ENCODE assay signal across 8 mouse cellular contexts in genomic region chr2:74749337-74750121, GRCm38 (mm10). TPM values are rescaled to one million over a fixed set of nuclear protein-coding genes. Genes with fewer than 3 reads are reported as not detected.
DNase-seq lines count a peak whose midpoint lies in the region; ATAC-seq lines count a peak whose summit lies in the region.

No protein-coding gene starts in this region.

- H3K4me3 ChIP-seq in lung, embryonic 16.5 days (ENCODE audit: low read length): 0 out of 2 replicates have a peak overlapping the region, but pooled peaks have one; percentile 12
- H3K4me3 ChIP-seq in embryonic facial prominence, embryonic 14.5 days (ENCODE audit: low read depth, low read length): peak overlapping the region; percentile 26
- peak overlapping the region; percentile 29 for H3K4me3 ChIP-seq in intestine, embryonic 15.5 days (replicated peaks)

- ATAC-seq in lung, embryonic 16.5 days (ENCODE audit: low read depth): no peak
- ATAC-seq in embryonic facial prominence, embryonic 14.5 days (ENCODE audit: low read depth): 0 out of 2 replicates have a peak, but pooled peaks have one; percentile 12
- ATAC-seq in intestine, embryonic 15.5 days: peak; percentile 61

- peaks cover 10% of the 10 kb centered on the region; the same call in 1 of the 2 replicates for H3K4me1 ChIP-seq in lung, embryonic 16.5 days (replicated peaks; ENCODE audit: control insufficient read depth, insufficient read depth, low read length)
- H3K4me1 ChIP-seq in embryonic facial prominence, embryonic 14.5 days (ENCODE audit: control insufficient read depth, insufficient read depth, low read length): peaks cover 22% of the 10 kb centered on the region; the same call in 1 of the 2 replicates
- H3K4me1 ChIP-seq in intestine, embryonic 15.5 days (replicated peaks): peaks cover 21% of the 10 kb centered on the region

- H3K9ac ChIP-seq in lung, embryonic 16.5 days (ENCODE audit: low read length): no peak overlapping the region
- H3K9ac ChIP-seq in embryonic facial prominence, embryonic 14.5 days (ENCODE audit: low read depth, low read length): peak overlapping the region; percentile 15; the same call in 1 of the 2 replicates
- peak overlapping the region; percentile 9; the same call in 1 of the 2 replicates for H3K9ac ChIP-seq in intestine, embryonic 15.5 days

- under 1% methylated on average over 47 of the region's 47 CpGs for WGBS in lung, embryonic 16.5 days
- 2% methylated on average over 44 of the region's 47 CpGs for WGBS in embryonic facial prominence, embryonic 14.5 days
- under 1% methylated on average over 47 of the region's 47 CpGs for WGBS in intestine, embryonic 15.5 days

- no peak overlapping the region for H3K27ac ChIP-seq in lung, embryonic 16.5 days (ENCODE audit: low read length)
- H3K27ac ChIP-seq in embryonic facial prominence, embryonic 14.5 days (replicated peaks; ENCODE audit: low read depth, low read length): no peak overlapping the region
- H3K27ac ChIP-seq in intestine, embryonic 15.5 days: 0 out of 2 replicates have a peak overlapping the region, but pooled peaks have one; percentile 9

- no peak for DNase-seq in lung, adult 18-20 months
- no peak for DNase-seq in embryonic facial prominence, embryonic 14.5 days (ENCODE audit: low spot score)
- DNase-seq in mesoderm, embryonic 11.5 days (ENCODE audit: low read depth, low spot score): peak; percentile 93
- peak; percentile 31 for DNase-seq in thymus, postnatal 0 days (ENCODE audit: low spot score)
- no peak for DNase-seq in right cerebral cortex, postnatal 25 days
- no peak for DNase-seq in lung, postnatal 14 days

- H3K4me2 ChIP-seq in lung, embryonic 16.5 days (ENCODE audit: low read depth, low read length): peak overlapping the region; percentile 42
- peak overlapping the region; percentile 47 for H3K4me2 ChIP-seq in embryonic facial prominence, embryonic 14.5 days (ENCODE audit: low read depth, low read length)
- H3K4me2 ChIP-seq in intestine, embryonic 15.5 days (replicated peaks): peak overlapping the region; percentile 67

- H3K9me3 ChIP-seq in lung, embryonic 16.5 days (ENCODE audit: control insufficient read depth, low read length): no peaks in the 10 kb centered on the region
- no peaks in the 10 kb centered on the region for H3K9me3 ChIP-seq in embryonic facial prominence, embryonic 14.5 days (ENCODE audit: control insufficient read depth, low read length)
- H3K9me3 ChIP-seq in intestine, embryonic 15.5 days: no peaks in the 10 kb centered on the region

- no peaks in the 10 kb centered on the region for H3K36me3 ChIP-seq in lung, embryonic 16.5 days (ENCODE audit: control insufficient read depth, insufficient read depth, low read length)
- no peaks in the 10 kb centered on the region for H3K36me3 ChIP-seq in embryonic facial prominence, embryonic 14.5 days (ENCODE audit: control insufficient read depth, insufficient read depth, low read length)
- no peaks in the 10 kb centered on the region for H3K36me3 ChIP-seq in intestine, embryonic 15.5 days

- H3K27me3 ChIP-seq in lung, embryonic 16.5 days (ENCODE audit: control insufficient read depth, insufficient read depth, low read depth, low read length): peaks cover 99% of the 10 kb centered on the region
- peaks cover 100% of the 10 kb centered on the region for H3K27me3 ChIP-seq in embryonic facial prominence, embryonic 14.5 days (replicated peaks; ENCODE audit: control insufficient read depth, insufficient read depth, low read length)
- peaks cover 89% of the 10 kb centered on the region for H3K27me3 ChIP-seq in intestine, embryonic 15.5 days (replicated peaks)

RNA-seq across cellular contexts. Expression of gene Hoxd1, which starts 13.3 kb away (rescaled TPM):
- not detected in 2 replicates for polyA plus RNA-seq in lung, embryonic 16.5 days (2015; fragmentation: Nextera tagmentation; extraction: Ambion mirVana)
- 3.9 and 4.7 TPM in 2 replicates for polyA plus RNA-seq in embryonic facial prominence, embryonic 14.5 days (2014; fragmentation: Nextera tagmentation; extraction: Ambion mirVana)
- 0.09 and 0.10 TPM in 2 replicates for polyA plus RNA-seq in intestine, embryonic 15.5 days (2015; fragmentation: Nextera tagmentation; extraction: Ambion mirVana)
- not detected in 2 replicates for polyA plus RNA-seq in thymus, postnatal 0 days (2015; fragmentation: Nextera tagmentation; extraction: Ambion mirVana)

RNA-seq across cellular contexts. Expression of gene Gm28230, which starts 23.0 kb away (rescaled TPM):
- not detected in 2 replicates for polyA plus RNA-seq in lung, embryonic 16.5 days (2015; fragmentation: Nextera tagmentation; extraction: Ambion mirVana)
- polyA plus RNA-seq in embryonic facial prominence, embryonic 14.5 days (2014; fragmentation: Nextera tagmentation; extraction: Ambion mirVana): 0.13 TPM in 1 of 2 replicates, not detected in the other
- 0.55 and 0.73 TPM in 2 replicates for polyA plus RNA-seq in intestine, embryonic 15.5 days (2015; fragmentation: Nextera tagmentation; extraction: Ambion mirVana)
- polyA plus RNA-seq in thymus, postnatal 0 days (2015; fragmentation: Nextera tagmentation; extraction: Ambion mirVana): not detected in 2 replicates

RNA-seq across cellular contexts. Expression of gene Hoxd4, which starts 37.8 kb away (rescaled TPM):
- not detected in 2 replicates for polyA plus RNA-seq in lung, embryonic 16.5 days (2015; fragmentation: Nextera tagmentation; extraction: Ambion mirVana)
- 0.63 and 0.82 TPM in 2 replicates for polyA plus RNA-seq in embryonic facial prominence, embryonic 14.5 days (2014; fragmentation: Nextera tagmentation; extraction: Ambion mirVana)
- polyA plus RNA-seq in intestine, embryonic 15.5 days (2015; fragmentation: Nextera tagmentation; extraction: Ambion mirVana): 1.2 and 1.6 TPM in 2 replicates
- polyA plus RNA-seq in thymus, postnatal 0 days (2015; fragmentation: Nextera tagmentation; extraction: Ambion mirVana): 0.17 TPM in 1 of 2 replicates, not detected in the other

RNA-seq across cellular contexts. Expression of gene Hoxd3, which starts 37.8 kb away (rescaled TPM):
- 0.23 and 0.39 TPM in 2 replicates for polyA plus RNA-seq in lung, embryonic 16.5 days (2015; fragmentation: Nextera tagmentation; extraction: Ambion mirVana)
- 3.8 and 4.7 TPM in 2 replicates for polyA plus RNA-seq in embryonic facial prominence, embryonic 14.5 days (2014; fragmentation: Nextera tagmentation; extraction: Ambion mirVana)
- 18.8 and 19.2 TPM in 2 replicates for polyA plus RNA-seq in intestine, embryonic 15.5 days (2015; fragmentation: Nextera tagmentation; extraction: Ambion mirVana)
- polyA plus RNA-seq in thymus, postnatal 0 days (2015; fragmentation: Nextera tagmentation; extraction: Ambion mirVana): 0.10 and 0.37 TPM in 2 replicates

RNA-seq across cellular contexts. Expression of gene Hoxd8, which starts 45.1 kb away (rescaled TPM):
- 0.20 and 0.39 TPM in 2 replicates for polyA plus RNA-seq in lung, embryonic 16.5 days (2015; fragmentation: Nextera tagmentation; extraction: Ambion mirVana)
- polyA plus RNA-seq in embryonic facial prominence, embryonic 14.5 days (2014; fragmentation: Nextera tagmentation; extraction: Ambion mirVana): 8.7 and 10.3 TPM in 2 replicates
- 4.2 and 5.1 TPM in 2 replicates for polyA plus RNA-seq in intestine, embryonic 15.5 days (2015; fragmentation: Nextera tagmentation; extraction: Ambion mirVana)
- 0.72 and 0.73 TPM in 2 replicates for polyA plus RNA-seq in thymus, postnatal 0 days (2015; fragmentation: Nextera tagmentation; extraction: Ambion mirVana)

Comparison
In these comparisons a context has a peak if more than half of its experiments do, and no peak if none do; other contexts are left out.
1. DNase-seq: peak in mesoderm, embryonic 11.5 days (single experiment) and thymus, postnatal 0 days (single experiment); none in lung, adult 18-20 months (0 of 2), embryonic facial prominence, embryonic 14.5 days (single experiment), right cerebral cortex, postnatal 25 days (single experiment) and lung, postnatal 14 days (single experiment).
2. Peak in every context shown above with its lines, with median percentiles within 50 percentile points of each other: H3K4me2 ChIP-seq and H3K4me3 ChIP-seq.